Mouse (Mus musculus) midbrain, embryonic 15.5 days (tissue): ENCODE results near the gene Ubl4a. TPM values are rescaled to one million over a fixed set of nuclear protein-coding genes. Genes with fewer than 3 reads are reported as not detected.

ENCODE experiments used
- ATAC-seq: fragments of 200-750 bp; cut with Nextera tagmentation; replicated peaks from 2 replicates; pipeline ENCODE4 v1.8.0; 2017; ENCODE audit warnings: moderate TSS enrichment
- H3K27ac ChIP-seq: fragments of 300-500 bp; sonication (generic); 2 replicates; pipeline ENCODE4 v1.5.1; 2015; ENCODE audit warnings: mild to moderate bottlenecking, inconsistent platforms
- H3K27me3 ChIP-seq: fragments of 300-500 bp; sonication (generic); replicated peaks from 2 replicates; pipeline ENCODE4 v1.6.1; 2015; ENCODE audit warnings: inconsistent platforms
- H3K36me3 ChIP-seq: fragments of 300-500 bp; sonication (generic); replicated peaks from 2 replicates; pipeline ENCODE4 v1.6.1; 2015; ENCODE audit warnings: inconsistent platforms
- H3K4me1 ChIP-seq: fragments of 300-500 bp; sonication (generic); 2 replicates; pipeline ENCODE4 v1.6.1; 2015; ENCODE audit warnings: inconsistent platforms
- H3K4me2 ChIP-seq: fragments of 300-500 bp; sonication (generic); 2 replicates; pipeline ENCODE4 v1.6.1; 2015; ENCODE audit warnings: inconsistent platforms, mild to moderate bottlenecking, moderate library complexity
- H3K4me3 ChIP-seq: fragments of 300-500 bp; sonication (generic); 2 replicates; pipeline ENCODE4 v1.5.1; 2015; ENCODE audit warnings: mild to moderate bottlenecking, inconsistent platforms
- H3K9ac ChIP-seq: fragments of 300-500 bp; sonication (generic); 2 replicates; pipeline ENCODE4 v1.6.1; 2015; ENCODE audit warnings: mild to moderate bottlenecking, inconsistent platforms
- H3K9me3 ChIP-seq: fragments of 300-500 bp; sonication (generic); 2 replicates; pipeline ENCODE4 v1.6.1; 2016; ENCODE audit warnings: inconsistent platforms
- WGBS: fragments of 180-500 bp; shearing (Covaris S2); methylation state at CpG from one replicate; pipeline ENCODE4 v1.1.7; 2015; ENCODE audit warnings: mixed read lengths; 5-methylcytosine and 5-hydroxymethylcytosine counted together
- microRNA-seq: library from miRNA; unstranded; fragments of <30 nt; microRNA quantifications from one replicate; pipeline ENCODE4, GENCODE M21; 2016
- polyA plus RNA-seq: library from polyadenylated mRNA; unstranded; fragments of >200 nt; fragmentation: Nextera tagmentation; extraction: Ambion mirVana; gene quantifications from 2 replicates; pipeline ENCODE4 v1.2.1, GENCODE M21; 2015

Ubl4a gene
- polyA plus RNA-seq, 1 experiment from 2014 or later: 67.1 TPM

DNA sequence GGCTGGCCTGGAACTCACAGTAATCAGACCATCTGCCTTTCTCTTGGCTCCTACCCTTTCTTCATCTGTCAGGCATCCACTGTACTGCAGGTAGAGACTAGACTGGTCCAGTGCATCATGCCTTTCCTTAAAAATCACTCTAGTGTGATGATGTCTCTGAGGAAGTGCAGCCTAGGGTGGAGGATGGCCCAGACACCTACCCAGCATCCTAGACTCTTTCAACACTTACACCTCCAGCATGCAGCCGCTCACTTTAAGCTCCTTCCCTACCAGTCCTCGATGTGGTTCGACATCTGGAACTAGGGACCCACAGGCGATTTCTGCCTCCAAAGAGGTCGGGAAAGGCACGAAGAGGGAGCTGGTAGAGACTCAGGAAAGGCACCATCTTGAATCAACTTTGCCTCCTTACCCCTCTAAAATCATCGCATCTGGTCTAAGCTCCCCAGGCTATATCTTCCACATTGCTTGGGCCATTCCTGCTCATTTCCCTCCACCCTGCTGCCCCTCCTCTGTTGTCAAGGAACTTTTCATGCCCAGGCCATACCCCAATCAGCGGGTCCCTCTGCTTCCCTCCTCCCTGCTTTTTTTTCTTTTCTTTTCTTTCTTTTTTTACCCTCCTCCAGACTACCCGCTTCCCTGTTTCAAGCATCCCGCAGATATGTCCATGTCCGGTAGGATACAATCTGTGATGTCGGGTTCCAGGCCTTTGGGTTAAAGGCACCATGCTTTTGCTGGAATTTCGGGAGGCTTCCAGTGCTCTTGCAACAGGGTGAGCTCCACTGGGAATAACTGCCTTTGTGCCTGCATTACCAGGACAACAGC lies 20.2 kb downstream of the Ubl4a start:
- Histone ChIP-seq H3K9me3 (no peaks in the 10 kb centered on the region), H3K27me3 (no peaks in the 10 kb centered on the region), H3K4me3 (peak overlapping the region; percentile 43), H3K4me1 (no peaks in the 10 kb centered on the region), H3K27ac (peak overlapping the region; percentile 71), H3K9ac (peak overlapping the region; percentile 45), H3K36me3 (no peaks in the 10 kb centered on the region), H3K4me2 (peak overlapping the region; percentile 59)
- ATAC-seq: peak; percentile 55
- 19% methylated on average over 13 of the region's 13 CpGs for WGBS

DNA sequence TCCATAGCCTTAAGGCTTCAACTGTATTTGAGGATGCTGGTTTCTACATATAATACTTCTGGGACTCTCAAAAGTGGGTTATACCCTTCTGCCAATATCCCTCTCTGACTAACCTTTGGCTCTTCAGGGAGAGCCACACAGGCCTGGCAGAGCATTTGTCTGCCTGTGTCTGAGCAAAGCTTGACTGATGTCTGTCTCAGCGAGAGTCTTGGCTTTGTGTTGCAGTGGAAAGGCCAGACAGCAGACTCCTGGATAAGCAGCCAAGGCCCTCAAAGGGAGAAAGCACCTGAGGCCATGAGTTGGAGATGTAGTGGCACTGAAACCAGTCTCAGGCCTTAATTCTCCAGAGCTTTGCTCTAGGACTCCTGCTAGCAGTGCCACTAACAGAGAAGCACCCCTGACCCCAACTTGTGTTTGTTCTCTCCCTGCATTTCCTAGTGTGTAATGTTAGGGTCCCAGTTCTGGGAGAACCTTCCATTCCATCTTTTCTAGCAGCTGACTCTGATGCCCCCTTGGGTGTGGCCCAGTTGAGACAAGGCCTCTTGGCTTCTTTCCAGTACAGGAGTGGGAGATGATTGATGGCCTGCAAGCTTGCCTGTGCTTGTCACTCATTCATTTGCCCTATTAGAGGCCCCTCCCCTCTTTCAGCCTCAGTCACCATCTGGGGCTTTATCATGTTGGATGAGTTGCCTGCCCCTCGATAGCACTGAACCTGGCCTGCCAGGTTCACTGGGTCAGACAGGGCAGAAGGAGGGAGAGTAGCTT lies 42.7 kb downstream of the Ubl4a start:
- H3K4me3 ChIP-seq: peak overlapping the region; percentile 54
- H3K27ac ChIP-seq: peak overlapping the region; percentile 92
- H3K9ac ChIP-seq: peak overlapping the region; percentile 66
- no peak for ATAC-seq
- H3K4me2 ChIP-seq: peak overlapping the region; percentile 79
- no peaks in the 10 kb centered on the region for H3K9me3 ChIP-seq
- H3K27me3 ChIP-seq: no peaks in the 10 kb centered on the region
- WGBS: 11% methylated on average over 2 of the region's 2 CpGs
- 0 out of 2 replicates have a peak, but pooled peaks cover 4% of the 10 kb centered on the region for H3K36me3 ChIP-seq
- H3K4me1 ChIP-seq: peaks cover 34% of the 10 kb centered on the region

DNA sequence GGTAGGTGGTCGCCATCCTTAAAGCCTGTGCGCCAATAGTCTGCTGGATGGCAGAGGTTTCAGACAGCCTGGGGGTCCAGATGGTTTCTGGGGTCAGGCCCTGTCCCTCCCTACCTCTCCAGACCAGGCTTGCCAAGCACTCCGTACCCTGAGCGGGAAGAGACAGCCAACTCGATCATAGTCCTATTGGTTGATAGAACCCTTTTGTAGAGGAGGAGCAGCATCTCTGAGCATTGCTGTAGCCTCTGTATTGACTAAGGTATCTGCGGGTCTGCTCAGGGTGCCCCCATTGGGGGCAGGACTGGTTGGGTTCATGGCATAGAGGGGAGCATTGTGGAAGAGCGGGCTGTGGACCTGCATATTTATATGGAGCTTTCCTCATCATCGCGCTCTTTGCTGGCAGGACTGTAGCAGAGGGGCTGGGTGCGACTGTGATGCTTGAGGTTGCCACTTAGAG lies 43.8 kb downstream of the Ubl4a start:
- Histone ChIP-seq H3K27me3 (no peaks in the 10 kb centered on the region), H3K4me2 (peak overlapping the region; percentile 79), H3K36me3 (0 out of 2 replicates have a peak, but pooled peaks cover 4% of the 10 kb centered on the region), H3K27ac (peak overlapping the region; percentile 92), H3K9ac (peak overlapping the region; percentile 66), H3K4me1 (peaks cover 34% of the 10 kb centered on the region), H3K4me3 (peak overlapping the region; percentile 54), H3K9me3 (no peaks in the 10 kb centered on the region)
- WGBS: 16% methylated on average over 10 of the region's 10 CpGs
- peak; percentile 71 for ATAC-seq

DNA sequence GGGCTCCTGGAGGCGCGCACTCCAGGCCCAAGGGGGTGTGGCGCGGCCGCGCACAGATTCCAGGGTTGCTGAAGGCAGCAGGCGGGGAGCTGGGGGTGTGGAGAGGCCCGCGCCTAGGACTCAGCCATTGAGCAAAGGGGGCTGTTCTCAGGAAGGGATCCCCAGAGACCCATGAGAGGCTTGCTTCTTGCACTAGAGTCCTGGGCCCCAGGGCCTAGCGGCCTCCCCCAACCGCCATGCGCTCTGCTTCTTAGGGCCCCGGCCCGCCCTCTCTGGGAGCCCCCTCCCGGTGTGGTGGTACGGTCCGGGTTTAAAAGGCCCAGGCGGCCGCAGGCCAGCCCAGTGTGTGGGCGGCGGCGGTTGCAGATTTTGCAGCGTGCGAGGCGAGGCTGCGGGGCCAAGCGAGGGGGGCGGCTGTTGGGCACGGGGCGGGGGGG lies 44.3 kb downstream of the Ubl4a start, which contains the start of gene Plxna3:
Gene Plxna3 (plus strand): TSS at position 342 of the 437 bp plus-strand sequence.
- peak within 1 kb of the TSS; percentile 79 for H3K4me2 ChIP-seq
- H3K4me1 ChIP-seq: peaks cover 34% of the 10 kb centered on the region
- peak within 1 kb of the TSS; percentile 66 for H3K9ac ChIP-seq
- no peaks in the 10 kb centered on the region for H3K36me3 ChIP-seq
- 29% methylated on average over 26 of the region's 30 CpGs for WGBS
- no peaks in the 10 kb centered on the region for H3K27me3 ChIP-seq
- H3K27ac ChIP-seq: peak within 1 kb of the TSS; percentile 92
- ATAC-seq: peak; percentile 95
- H3K9me3 ChIP-seq: no peaks in the 10 kb centered on the region
- H3K4me3 ChIP-seq: peak within 1 kb of the TSS; percentile 54

Small RNAs within 50 kb of the gene (microRNA-seq; reads per million reads assigned to microRNA genes)
- 1.3 reads per million for gene Mir7092

Other genes starting within 250 kb of the Ubl4a start
- gene Opn1mw, start 245.8 kb downstream of the Ubl4a start, polyA plus RNA-seq: not detected in 2 replicates
- 15.7 and 17.0 TPM in 2 replicates for gene Mecp2, start 237.9 kb downstream of the Ubl4a start, polyA plus RNA-seq
- gene Tex28, start 205.4 kb downstream of the Ubl4a start, polyA plus RNA-seq: not detected in 2 replicates
- 0.06 and 0.11 TPM in 2 replicates for gene Tktl1, start 196.0 kb downstream of the Ubl4a start, polyA plus RNA-seq
- gene Flna, start 123.4 kb downstream of the Ubl4a start, polyA plus RNA-seq: 92.6 and 96.4 TPM in 2 replicates
- gene Emd, start 118.5 kb downstream of the Ubl4a start, polyA plus RNA-seq: 16.0 and 17.7 TPM in 2 replicates
- gene Rpl10, start 102.4 kb downstream of the Ubl4a start, polyA plus RNA-seq: 402 and 414 TPM in 2 replicates
- 86.8 and 90.3 TPM in 2 replicates for gene Taz, start 91.3 kb downstream of the Ubl4a start, polyA plus RNA-seq
- 2.9 and 5.2 TPM in 2 replicates for gene Dnase1l1, start 90.9 kb downstream of the Ubl4a start, polyA plus RNA-seq
- gene Atp6ap1, start 76.1 kb downstream of the Ubl4a start, polyA plus RNA-seq: 308 and 309 TPM in 2 replicates
- 1,073 and 1,116 TPM in 2 replicates for gene Gdi1, start 68.2 kb downstream of the Ubl4a start, polyA plus RNA-seq
- 59.9 and 62.2 TPM in 2 replicates for gene Fam50a, start 60.2 kb downstream of the Ubl4a start, polyA plus RNA-seq
- gene Plxna3, start 44.2 kb downstream of the Ubl4a start, polyA plus RNA-seq: 64.4 and 75.0 TPM in 2 replicates
- 59.8 and 62.3 TPM in 2 replicates for gene Lage3, start 19.6 kb downstream of the Ubl4a start, polyA plus RNA-seq
- 9.9 and 10.5 TPM in 2 replicates for gene Slc10a3, start 131 bp upstream of the Ubl4a start, polyA plus RNA-seq
- gene Fam3a, start 20.1 kb upstream of the Ubl4a start, polyA plus RNA-seq: 36.2 and 38.3 TPM in 2 replicates
- gene Ikbkg, start 20.1 kb upstream of the Ubl4a start, polyA plus RNA-seq: 15.2 and 16.0 TPM in 2 replicates
- 56.6 and 57.4 TPM in 2 replicates for gene G6pdx, start 56.0 kb upstream of the Ubl4a start, polyA plus RNA-seq
- gene Gm6880, start 108.2 kb upstream of the Ubl4a start, polyA plus RNA-seq: not detected in 2 replicates
- gene Olfr1326-ps1, start 201.7 kb upstream of the Ubl4a start, polyA plus RNA-seq: not detected in 2 replicates
- gene Olfr1325, start 219.5 kb upstream of the Ubl4a start, polyA plus RNA-seq: not detected in 2 replicates